Mouse (Mus musculus) activated CD4-positive, CD25-positive, alpha-beta regulatory T cell, adult 9 weeks (primary cell): ENCODE measurements around the gene Nos2. TPM values are rescaled to one million over a fixed set of nuclear protein-coding genes. Genes with fewer than 3 reads are reported as not detected.

ENCODE experiments used
- polyA plus RNA-seq: library from polyadenylated mRNA; unstranded; fragments of 100-300 nt; shearing (Covaris generic); gene quantifications from one replicate; pipeline ENCODE4 v1.2.1, GENCODE M21; 2017

The Nos2 gene
- polyA plus RNA-seq = not detected

DNA sequence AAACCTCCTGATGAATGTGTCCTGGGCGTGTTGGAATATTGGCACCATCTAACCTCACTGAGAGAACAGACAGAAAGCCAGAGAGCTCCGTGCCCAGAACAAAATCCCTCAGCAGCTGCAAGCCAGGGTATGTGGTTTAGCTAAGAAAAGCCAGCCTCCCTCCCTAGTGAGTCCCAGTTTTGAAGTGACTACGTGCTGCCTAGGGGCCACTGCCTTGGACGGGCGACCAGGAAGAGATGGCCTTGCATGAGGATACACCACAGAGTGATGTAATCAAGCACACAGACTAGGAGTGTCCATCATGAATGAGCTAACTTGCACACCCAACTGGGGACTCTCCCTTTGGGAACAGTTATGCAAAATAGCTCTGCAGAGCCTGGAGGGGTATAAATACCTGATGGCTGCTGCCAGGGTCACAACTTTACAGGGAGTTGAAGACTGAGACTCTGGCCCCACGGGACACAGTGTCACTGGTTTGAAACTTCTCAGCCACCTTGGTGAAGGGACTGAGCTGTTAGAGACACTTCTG, at the start of gene Nos2:
Gene Nos2, plus strand, starts transcription at position 377 of the 529 bp plus-strand sequence.

DNA sequence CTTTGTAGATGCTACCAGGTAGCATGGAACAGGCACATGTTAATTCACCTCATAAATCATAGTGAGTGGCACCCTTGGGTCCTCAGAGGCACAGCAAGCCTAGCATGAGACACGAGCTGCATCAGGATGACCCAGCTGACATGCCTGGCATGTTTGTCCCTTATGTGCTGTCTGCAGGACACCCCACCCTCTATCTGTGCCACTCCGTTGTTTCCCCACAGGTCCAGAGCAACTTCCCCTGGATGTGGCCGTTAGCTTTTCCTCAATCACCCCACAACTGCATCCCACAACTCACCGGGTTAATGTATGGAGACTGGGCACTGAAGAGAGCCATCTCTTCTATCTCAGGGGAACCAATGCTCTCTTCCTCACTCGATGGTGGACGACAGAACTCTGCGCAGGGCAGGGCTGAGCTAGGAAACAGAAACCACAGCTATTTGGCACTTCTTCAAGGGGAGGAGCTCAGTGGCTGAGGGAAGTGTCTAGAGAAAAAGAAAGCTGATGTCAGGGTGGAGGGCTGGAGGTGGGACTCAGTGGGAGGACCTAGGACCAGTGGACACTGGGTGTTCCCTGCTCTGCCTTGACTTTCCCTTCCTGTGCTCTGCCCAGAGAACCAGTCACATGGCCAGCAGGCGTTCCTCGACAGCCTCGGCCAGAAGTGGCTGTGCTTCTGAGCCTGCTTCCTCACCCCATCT, 64.0 kb downstream of the Nos2 start, which contains the start of gene Lgals9:
Gene Lgals9, minus strand, starts transcription at position 464 of the 695 bp plus-strand sequence.

Other genes starting within 250 kb of the Nos2 start
- 13.1 TPM for gene Nlk, start 223.4 kb upstream of the Nos2 start, polyA plus RNA-seq
- gene Ccnq, start 169.1 kb upstream of the Nos2 start, polyA plus RNA-seq = 40.2 TPM
- gene Lyrm9, start 94.2 kb upstream of the Nos2 start, polyA plus RNA-seq = 27.4 TPM
- 279 TPM for gene Lgals9, start 64.2 kb downstream of the Nos2 start, polyA plus RNA-seq
- 2.5 TPM for gene Ksr1, start 225.6 kb downstream of the Nos2 start, polyA plus RNA-seq